Mouse (Mus musculus) stomach, postnatal 0 days (tissue): ENCODE measurements around the gene B4galnt2.

Experiments used
- CTCF ChIP-seq: IDR thresholded peaks from 2 replicates; pipeline ENCODE4 v1.5.1; 2016; ENCODE audit warnings: antibody characterized with exemption, low read depth, mild to moderate bottlenecking, moderate library complexity
- EP300 ChIP-seq: optimal IDR thresholded peaks from 2 replicates; pipeline ENCODE3; 2016; ENCODE audit warnings: antibody characterized with exemption

- TF ChIP-seq CTCF (peak; percentile 42), EP300 (no peak)
Measured at GRCm38 (mm10) chr11:95890462-95891051, 24.1 kb downstream of the B4galnt2 start.
